Mouse (Mus musculus): Measurements from ENCODE around the gene Myo18b. TPM values are rescaled to one million over a fixed set of nuclear protein-coding genes. Genes with fewer than 3 reads are reported as not detected.

Myo18b gene
- polyA plus RNA-seq, 1 experiment: not detected

DNA sequence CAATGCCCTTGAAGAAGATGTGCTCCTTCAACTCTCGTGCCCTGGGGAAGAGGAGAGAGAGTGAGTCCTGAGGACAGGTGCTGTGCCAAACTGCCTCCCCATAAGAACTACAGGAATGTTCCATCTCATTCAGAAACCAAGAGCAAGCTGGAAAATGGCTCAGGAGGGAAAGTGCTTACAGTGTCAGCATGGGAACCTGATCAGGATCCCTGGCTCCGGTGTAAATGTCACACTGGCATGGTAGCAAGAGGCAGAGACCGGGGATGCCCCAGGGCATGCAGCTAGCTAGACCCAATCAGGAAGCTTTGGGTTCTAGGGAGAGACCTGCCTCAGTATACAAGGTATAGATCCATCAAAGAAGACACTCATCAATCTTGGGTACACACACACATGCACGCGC, 29.3 kb upstream of the Myo18b start:
- no peaks in the 10 kb centered on the region for H3K4me1 ChIP-seq (ENCODE audit: control insufficient read depth, insufficient read depth, low read length)
- no peak overlapping the region for H3K27ac ChIP-seq (ENCODE audit: insufficient read depth, low read length)
- no peak overlapping the region for H3K4me3 ChIP-seq (ENCODE audit: insufficient read depth, low read length)
- TF ChIP-seq CTCF (IDR thresholded peaks at IDR 0.05; ENCODE audit: borderline replicate concordance, insufficient read depth, low read length): no peak

DNA sequence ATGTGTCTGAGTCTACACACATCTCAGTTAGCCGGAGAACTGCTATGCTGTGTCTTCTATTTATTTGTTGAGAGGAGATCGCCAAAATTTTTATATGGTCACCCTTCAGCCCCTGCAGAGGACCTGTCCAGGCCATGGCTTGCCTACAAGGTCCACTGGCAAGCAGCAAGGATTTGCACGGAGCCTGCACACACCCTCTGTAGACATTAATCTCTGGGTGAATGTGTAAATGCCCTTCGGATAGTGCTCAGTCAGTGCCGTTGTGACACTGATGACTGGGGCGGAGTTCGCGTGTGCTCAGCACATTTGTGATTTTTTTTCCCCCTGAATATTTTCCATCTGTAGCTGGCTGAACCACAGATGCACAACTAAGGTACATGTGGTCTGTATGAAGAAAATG, 28.6 kb upstream of the Myo18b start:
- TF ChIP-seq POLR2A (IDR thresholded peaks at IDR 0.05; ENCODE audit: low read depth, low read length) (no peak), CTCF (IDR thresholded peaks at IDR 0.05; ENCODE audit: borderline replicate concordance, insufficient read depth, low read length) (no peak)
- H3K4me3 ChIP-seq (ENCODE audit: insufficient read depth, low read length): no peak overlapping the region
- no peak overlapping the region for H3K27ac ChIP-seq (ENCODE audit: insufficient read depth, low read length)
- H3K4me1 ChIP-seq (ENCODE audit: control insufficient read depth, insufficient read depth, low read length): no peaks in the 10 kb centered on the region

DNA sequence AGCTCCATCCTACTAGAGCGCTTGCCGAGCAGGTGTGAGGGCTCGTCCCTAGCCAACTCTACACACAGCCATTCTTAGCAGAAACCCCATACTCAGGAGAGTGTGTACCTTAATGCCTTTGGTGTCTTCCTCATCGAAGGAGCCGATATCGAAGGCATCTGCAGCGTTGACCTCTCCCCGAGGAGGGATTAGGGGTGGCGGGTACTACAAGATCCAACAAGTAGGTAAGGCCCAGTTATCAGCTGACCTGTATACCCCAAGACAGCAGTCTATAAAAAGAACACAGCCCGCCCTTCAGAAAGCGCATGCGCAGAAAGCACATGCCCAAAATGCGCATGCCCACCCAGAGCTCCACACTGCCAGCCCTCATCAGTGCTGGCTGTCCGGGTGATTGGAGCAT, 27.7 kb upstream of the Myo18b start:
- Histone ChIP-seq H3K4me3 (ENCODE audit: insufficient read depth, low read length) (no peak overlapping the region), H3K4me1 (ENCODE audit: control insufficient read depth, insufficient read depth, low read length) (no peaks in the 10 kb centered on the region), H3K27ac (ENCODE audit: insufficient read depth, low read length) (no peak overlapping the region)
- TF ChIP-seq CTCF (IDR thresholded peaks at IDR 0.05; ENCODE audit: borderline replicate concordance, insufficient read depth, low read length) (no peak), POLR2A (IDR thresholded peaks at IDR 0.05; ENCODE audit: low read depth, low read length) (no peak)

DNA sequence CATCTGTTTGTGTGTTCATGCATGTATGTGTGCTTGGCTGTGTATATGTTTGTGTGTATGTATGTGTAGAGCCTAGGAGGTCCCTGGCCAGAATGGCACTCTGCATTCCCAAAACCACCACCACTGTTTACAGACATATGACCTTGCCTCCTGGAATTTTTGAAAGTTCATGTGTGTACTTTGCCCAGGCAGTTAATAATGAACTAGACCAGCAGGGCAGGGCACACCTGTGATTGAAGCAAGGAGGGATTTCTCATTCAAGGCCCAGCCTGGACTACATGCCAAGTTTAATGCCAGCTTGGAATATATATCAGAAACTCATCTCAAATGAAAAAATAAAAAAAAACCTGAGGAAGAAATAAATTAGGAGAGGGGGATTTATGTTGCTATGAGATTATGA, 25.8 kb upstream of the Myo18b start:
- no peaks in the 10 kb centered on the region for H3K4me1 ChIP-seq (ENCODE audit: control insufficient read depth, insufficient read depth, low read length)
- no peak for TF ChIP-seq CTCF (IDR thresholded peaks at IDR 0.05; ENCODE audit: borderline replicate concordance, insufficient read depth, low read length)
- TF ChIP-seq POLR2A (IDR thresholded peaks at IDR 0.05; ENCODE audit: low read depth, low read length): no peak
- H3K4me3 ChIP-seq (ENCODE audit: insufficient read depth, low read length): no peak overlapping the region
- no peak overlapping the region for H3K27ac ChIP-seq (ENCODE audit: insufficient read depth, low read length)

DNA sequence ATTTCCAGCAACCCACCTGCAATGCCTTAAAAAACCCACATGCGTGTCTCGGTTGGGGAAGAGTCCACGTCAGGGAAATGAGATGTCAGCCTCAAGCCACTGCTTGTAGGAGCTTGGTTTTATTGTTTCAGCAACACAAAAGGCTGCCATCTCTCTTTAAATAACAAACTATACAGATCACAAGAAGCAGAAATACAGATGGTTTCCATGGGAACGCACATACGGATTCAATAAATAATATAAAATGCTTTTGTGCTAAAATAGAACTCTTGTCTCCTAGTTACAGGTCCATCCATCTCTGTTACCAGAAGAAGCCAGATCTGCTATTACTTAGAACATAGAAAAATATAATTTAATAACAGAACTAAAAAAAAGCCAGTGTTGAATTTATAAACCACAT, 14.2 kb upstream of the Myo18b start:
- Histone ChIP-seq H3K4me3 (ENCODE audit: insufficient read depth, low read length) (no peak overlapping the region), H3K27ac (ENCODE audit: insufficient read depth, low read length) (no peak overlapping the region), H3K4me1 (ENCODE audit: control insufficient read depth, insufficient read depth, low read length) (no peaks in the 10 kb centered on the region)
- TF ChIP-seq CTCF (IDR thresholded peaks at IDR 0.05; ENCODE audit: borderline replicate concordance, insufficient read depth, low read length) (no peak), POLR2A (IDR thresholded peaks at IDR 0.05; ENCODE audit: low read depth, low read length) (no peak)

DNA sequence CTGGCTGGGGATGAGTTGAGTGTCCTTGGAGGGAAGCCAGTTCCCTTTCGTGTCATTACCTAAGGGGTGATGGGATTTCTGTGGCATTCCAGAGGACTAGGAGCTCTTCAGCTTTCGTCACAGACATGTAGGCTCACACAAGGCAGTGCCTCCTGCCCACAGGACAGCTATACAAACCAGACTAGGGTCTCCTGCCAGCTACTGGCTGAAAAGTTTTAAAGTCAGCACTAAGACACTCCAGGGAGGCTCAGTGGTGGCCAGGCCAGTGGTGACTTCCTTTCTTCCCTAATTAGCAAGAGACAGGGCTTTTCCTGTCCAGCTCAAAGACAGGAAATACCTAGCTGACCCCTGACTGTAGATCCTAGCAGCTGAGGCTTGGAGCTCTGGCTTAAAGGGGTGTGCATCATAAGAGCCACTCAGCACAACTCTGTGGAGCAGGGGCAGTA, 12.0 kb upstream of the Myo18b start:
- TF ChIP-seq CTCF (IDR thresholded peaks at IDR 0.05; ENCODE audit: borderline replicate concordance, insufficient read depth, low read length) (no peak), POLR2A (IDR thresholded peaks at IDR 0.05; ENCODE audit: low read depth, low read length) (no peak)
- H3K27ac ChIP-seq (ENCODE audit: insufficient read depth, low read length): no peak overlapping the region
- H3K4me1 ChIP-seq (ENCODE audit: control insufficient read depth, insufficient read depth, low read length): no peaks in the 10 kb centered on the region
- H3K4me3 ChIP-seq (ENCODE audit: insufficient read depth, low read length): no peak overlapping the region

DNA sequence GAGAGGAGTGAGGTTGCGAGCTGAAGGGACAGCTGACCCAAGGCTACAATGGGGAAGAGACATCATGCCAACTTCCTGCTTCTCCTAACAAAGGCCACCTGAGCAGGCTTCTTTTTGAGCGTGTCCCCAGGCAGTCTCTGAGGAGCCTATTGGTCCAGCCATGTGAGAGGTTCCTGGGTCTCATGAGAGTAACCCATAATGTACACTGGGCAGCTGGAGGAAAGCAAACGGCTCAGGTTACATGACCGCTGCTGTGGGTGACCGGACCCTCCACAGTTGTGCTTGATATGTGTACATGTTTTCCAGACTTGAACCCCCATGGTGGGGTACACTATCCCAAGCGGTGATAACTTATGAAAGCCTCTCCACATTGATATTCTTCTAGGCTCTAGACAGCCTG, 11.3 kb upstream of the Myo18b start:
- H3K4me3 ChIP-seq (ENCODE audit: insufficient read depth, low read length): no peak overlapping the region
- no peak overlapping the region for H3K27ac ChIP-seq (ENCODE audit: insufficient read depth, low read length)
- no peaks in the 10 kb centered on the region for H3K4me1 ChIP-seq (ENCODE audit: control insufficient read depth, insufficient read depth, low read length)
- TF ChIP-seq POLR2A (IDR thresholded peaks at IDR 0.05; ENCODE audit: low read depth, low read length) (no peak), CTCF (IDR thresholded peaks at IDR 0.05; ENCODE audit: borderline replicate concordance, insufficient read depth, low read length) (no peak)

DNA sequence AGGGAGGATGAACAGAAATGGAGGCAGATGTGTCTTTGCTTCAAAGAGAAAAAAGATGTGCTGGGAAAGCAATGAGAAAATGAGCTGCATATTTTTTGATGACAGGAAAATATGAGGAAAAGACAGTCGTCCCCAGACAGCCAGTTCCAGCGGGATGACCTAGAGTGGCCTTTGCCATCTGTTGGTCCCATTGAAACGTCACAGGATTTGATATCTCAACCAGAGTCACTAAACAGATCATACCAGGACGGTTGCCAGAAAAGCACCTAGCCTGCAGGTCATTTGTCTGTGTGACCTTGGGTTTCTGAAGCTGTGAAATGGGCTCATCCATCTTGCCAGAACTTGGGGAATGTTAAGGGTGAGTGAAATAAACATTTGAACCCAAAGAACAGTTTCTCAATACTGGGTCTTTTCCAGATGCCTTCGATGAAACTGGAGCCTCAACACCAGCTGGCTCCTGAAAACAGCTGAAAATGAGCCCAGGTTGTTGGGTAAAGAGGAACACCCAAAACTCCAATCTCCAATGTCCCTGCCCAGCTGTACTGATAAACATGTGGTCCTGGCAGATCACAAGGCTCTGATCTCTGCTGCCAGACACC, 2.6 kb downstream of the Myo18b start:
- no peak overlapping the region for H3K4me3 ChIP-seq (ENCODE audit: insufficient read depth, low read length)
- no peak for TF ChIP-seq CTCF (IDR thresholded peaks at IDR 0.05; ENCODE audit: borderline replicate concordance, insufficient read depth, low read length)
- H3K27ac ChIP-seq (ENCODE audit: insufficient read depth, low read length): no peak overlapping the region
- no peaks in the 10 kb centered on the region for H3K4me1 ChIP-seq (ENCODE audit: control insufficient read depth, insufficient read depth, low read length)

DNA sequence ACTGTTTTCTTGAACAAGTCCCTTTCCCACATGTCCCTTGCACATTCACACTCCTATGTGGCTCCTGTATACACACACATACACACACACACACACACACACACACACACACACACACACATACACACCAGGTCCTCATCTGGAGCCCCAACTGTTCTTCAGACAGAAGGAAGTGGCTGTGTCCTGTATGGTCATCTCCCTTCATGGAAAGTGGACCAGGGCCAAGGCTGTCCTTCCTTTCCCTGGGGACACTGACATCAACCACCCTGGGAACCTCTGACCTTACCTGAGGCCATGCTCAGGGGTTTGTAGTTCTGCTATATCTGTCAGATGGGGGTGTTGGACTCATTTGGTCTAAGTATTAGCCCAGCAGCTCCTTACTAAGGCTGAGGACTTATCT, 3.8 kb downstream of the Myo18b start:
- no peak for TF ChIP-seq CTCF (IDR thresholded peaks at IDR 0.05; ENCODE audit: borderline replicate concordance, insufficient read depth, low read length)
- no peak for TF ChIP-seq POLR2A (IDR thresholded peaks at IDR 0.05; ENCODE audit: low read depth, low read length)
- no peak overlapping the region for H3K27ac ChIP-seq (ENCODE audit: insufficient read depth, low read length)
- no peak overlapping the region for H3K4me3 ChIP-seq (ENCODE audit: insufficient read depth, low read length)
- no peaks in the 10 kb centered on the region for H3K4me1 ChIP-seq (ENCODE audit: control insufficient read depth, insufficient read depth, low read length)

DNA sequence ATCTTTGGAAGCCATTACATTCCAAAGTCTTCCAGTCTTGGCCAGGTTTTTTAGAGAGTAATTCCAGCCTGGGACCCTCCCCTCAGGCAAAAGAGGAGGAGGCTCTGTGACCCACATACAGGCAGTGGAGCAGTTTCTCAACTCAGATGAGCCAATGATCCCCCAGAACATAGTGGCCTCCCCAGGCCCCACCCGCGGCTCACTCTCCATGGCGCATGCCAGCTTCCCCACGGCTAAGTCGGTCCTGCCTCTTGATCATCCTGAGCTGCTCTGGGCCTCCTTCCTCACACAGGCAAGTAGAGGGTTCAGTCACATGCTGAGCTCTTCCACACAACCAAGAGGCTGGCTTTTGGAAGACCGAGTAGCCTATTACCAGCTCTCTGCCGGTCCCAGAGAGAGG, 7.5 kb downstream of the Myo18b start:
- TF ChIP-seq POLR2A (IDR thresholded peaks at IDR 0.05; ENCODE audit: low read depth, low read length): no peak
- no peak for TF ChIP-seq CTCF (IDR thresholded peaks at IDR 0.05; ENCODE audit: borderline replicate concordance, insufficient read depth, low read length)
- Histone ChIP-seq H3K4me1 (ENCODE audit: control insufficient read depth, insufficient read depth, low read length) (no peaks in the 10 kb centered on the region), H3K4me3 (ENCODE audit: insufficient read depth, low read length) (no peak overlapping the region)

More for the DNA sequence above, 7.5 kb downstream of the Myo18b start:
- H3K27ac ChIP-seq (ENCODE audit: insufficient read depth, low read length): no peak overlapping the region

All from embryonic fibroblast, embryonic 13.5 days (primary cell).